Mouse (Mus musculus): ENCODE measurements at regions not wholly inside any gene's neighbourhood (a gene's known extent, or its start where the extent isn't known, plus 50 kb on each side); places are given as distances from the start of the nearest gene placed in this dataset.

DNA sequence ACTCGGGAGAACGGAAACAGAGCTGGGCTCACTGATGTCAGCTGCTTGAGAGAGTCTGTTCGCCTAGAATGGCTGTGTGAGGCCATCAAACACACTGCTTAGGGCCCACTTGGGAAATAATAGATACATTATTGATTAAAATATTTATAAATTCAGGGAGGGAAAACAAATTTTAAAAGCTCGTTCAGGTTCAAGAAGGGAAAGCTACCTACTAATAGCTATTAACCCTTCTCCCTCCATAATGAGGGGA lies 393.0 kb upstream of the Tenm3 start:
- no peak for DNase-seq (ENCODE audit: low read depth, low spot score)

DNA sequence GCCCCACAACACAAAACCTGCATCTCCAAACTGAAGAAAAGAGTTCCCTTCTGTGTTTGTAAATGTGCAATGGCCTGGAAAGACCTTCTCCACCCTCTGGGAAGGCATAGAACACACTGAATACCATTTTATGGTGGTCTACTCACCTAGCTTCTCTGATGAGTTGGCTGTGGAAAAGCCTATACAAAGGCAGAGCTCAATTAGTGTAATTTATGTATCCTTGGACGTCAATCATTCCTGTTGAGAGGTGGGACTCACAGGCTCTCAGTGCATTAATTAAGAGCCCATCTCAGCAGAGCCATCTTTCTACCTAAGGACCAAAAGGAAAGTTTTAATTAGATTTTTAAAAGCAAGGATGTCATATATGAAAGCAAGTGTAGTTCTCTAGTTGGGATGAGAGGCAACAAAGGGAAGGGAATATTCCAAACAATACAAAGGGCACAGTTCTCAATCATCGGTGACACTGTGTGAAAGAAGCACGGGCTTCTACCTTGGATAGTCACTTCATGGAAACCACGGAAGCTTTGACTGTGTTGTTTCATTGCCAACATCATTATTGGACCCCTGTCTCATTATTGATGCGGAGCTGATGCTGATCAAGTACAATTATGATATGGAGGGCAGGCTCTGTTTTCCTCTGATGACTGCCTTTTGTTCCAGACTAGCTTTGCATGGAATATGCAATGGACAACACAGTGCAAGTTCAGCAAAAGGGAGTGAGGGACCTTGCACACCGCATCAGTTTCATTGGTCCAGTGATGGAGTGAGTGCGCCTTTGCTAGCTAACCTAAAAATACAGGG lies 392.5 kb upstream of the Tenm3 start:
- DNase-seq (ENCODE audit: low read depth, low spot score), result no peak

DNA sequence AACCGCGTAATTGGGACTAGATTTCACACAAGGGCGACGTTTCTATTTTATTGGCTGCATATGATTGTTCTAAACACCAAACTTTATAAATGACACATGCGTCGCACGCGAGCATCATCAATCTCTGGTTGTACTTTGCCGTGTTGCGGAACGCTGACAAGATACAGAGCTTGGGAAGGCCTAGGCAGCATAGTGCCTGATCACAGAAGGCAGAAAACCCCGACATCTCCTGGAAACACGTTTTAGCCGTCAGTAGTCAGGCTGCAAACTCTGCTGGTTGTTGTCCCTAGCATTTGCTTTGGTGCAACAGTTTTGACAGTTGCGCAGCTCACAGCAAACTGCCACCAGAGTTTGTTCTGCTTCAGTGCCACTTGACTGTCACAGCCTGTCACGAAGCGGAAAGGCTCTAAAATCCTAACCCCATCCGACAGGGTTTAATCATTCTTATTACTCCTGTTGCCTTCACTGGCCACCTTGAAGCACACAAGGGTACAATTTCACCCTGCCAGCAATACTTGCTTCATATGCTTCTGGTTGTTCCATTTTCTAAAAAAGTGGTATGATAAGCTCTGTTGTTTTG lies 380.2 kb upstream of the Tenm3 start:
- DNase-seq (ENCODE audit: low read depth, low spot score), result no peak

DNA sequence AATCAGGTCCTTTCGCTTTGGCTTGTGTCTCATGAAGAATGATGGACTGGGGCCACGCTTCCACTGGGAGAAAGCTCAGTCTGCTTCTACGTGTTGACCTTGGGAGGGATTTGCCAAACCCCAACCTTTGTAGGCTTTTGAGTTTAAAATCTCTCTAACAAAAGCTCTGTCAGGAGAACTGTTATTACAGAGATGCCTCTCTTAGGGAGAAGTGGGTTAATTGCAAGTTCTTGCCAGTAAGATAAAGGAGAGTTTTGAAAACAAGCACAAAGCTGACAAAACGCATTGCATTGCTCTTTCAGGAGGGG lies 351.5 kb upstream of the Tenm3 start:
- DNase-seq (ENCODE audit: low read depth, low spot score), result no peak

DNA sequence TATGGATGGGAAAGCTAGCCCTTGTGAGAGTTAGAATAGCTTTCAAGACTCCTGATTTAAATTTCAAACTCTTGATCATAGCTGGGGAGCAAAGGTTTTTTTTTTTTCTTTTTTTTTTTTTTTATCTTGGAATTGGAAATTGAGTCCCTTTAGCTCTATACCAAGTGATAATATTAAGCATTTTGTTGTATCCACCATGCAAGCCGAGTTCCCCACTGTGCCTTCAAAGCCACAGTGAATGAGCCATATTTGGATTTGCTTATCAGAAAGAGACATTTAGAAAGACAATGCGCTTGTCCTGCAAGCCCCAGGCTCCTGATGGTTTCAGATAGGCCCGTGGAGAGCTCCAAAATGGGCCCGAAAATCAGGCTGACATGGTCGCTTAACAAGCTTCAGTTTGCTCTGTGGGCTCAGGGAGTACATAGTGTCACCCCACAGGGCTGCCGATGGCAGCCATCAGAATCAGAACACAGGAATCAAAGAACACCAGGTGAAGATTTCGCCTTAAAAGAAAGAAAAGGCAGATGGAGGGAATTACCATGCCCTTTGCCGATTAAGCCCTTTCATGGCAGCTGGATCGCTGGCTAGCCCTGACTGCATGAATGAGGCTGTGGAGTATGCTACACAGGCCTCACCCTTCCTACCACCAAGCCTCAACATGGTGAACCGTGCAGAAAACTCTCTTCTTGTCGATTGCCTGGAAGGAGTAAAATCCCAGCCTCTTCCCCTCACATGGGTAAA lies 351.0 kb upstream of the Tenm3 start:
- DNase-seq (ENCODE audit: low read depth, low spot score), result no peak

DNA sequence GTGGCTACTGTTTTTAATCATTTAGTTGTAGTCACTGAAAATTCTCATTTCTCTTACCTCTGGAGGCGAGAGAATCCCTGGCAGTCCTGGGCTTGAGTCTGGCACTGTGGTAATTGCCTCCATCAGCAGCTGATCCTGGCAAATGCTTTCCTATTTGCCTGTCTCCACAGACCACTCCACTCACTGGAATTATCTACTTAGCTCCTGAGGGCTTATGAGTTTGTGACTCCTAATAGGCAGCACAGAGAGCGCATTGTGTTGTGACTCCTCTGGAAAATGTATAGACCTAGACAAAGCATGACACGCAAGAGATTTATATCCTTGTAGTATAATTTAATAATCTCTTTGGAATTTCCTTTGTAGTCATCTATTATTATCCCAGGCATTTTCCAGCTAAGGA lies 343.1 kb upstream of the Tenm3 start:
- no peak for DNase-seq (ENCODE audit: low read depth, low spot score)

DNA sequence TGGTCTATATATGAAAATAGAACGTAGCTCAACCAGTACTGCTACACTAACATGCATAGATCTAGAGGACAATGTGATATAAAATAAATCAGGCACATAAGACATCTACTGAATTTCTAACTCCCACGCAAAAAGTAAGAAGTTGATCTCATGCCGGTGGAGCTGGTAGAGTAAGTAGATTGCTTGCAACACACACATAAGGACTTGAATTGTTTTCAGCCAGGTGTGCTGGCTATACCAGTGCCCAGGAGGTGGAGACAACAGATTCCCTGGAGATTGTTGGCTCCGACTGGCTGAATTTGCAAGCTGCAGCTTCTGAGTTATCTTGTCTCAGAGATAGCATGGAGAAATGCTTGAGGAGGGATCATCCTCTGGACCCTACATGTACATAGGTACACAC lies 331.6 kb upstream of the Tenm3 start:
- DNase-seq (ENCODE audit: low read depth, low spot score), result no peak

DNA sequence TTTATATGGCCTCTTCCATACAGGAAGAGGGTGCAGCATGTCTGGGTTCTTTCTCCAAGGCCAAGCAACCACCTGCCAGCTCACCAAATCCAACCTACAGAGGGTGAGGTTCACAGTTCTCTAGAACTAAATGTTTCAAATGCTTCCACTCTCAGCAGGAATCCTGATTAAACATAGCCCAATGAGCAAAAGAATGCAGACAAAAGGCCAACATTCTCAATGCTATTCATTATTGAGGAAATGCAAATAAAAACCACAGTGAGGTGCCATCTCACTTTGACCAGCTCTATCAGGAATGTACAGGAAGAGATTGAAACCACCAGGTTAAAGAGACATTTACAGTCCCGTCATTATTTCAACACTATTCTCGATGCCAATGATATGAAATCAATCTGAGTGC lies 331.2 kb upstream of the Tenm3 start:
- no peak for DNase-seq (ENCODE audit: low read depth, low spot score)

DNA sequence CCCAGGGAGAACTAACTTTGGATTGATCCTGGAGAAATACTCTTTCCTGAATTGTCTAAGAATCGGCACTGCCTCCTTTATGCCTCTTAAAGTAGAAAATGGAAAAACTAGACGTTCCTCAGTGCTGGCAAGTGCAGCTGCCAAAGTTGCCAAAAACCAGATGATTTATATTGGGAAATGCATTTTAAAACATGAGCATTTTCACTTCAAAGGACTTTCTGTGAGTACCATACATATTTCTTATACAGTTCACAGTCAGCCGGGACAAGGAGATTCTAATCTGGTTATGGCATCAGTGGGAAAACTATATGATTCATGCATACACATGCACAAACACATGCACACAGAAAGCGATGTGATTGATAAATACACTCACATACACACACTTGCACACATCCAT lies 315.6 kb upstream of the Tenm3 start:
- no peak for DNase-seq (ENCODE audit: low read depth, low spot score)

DNA sequence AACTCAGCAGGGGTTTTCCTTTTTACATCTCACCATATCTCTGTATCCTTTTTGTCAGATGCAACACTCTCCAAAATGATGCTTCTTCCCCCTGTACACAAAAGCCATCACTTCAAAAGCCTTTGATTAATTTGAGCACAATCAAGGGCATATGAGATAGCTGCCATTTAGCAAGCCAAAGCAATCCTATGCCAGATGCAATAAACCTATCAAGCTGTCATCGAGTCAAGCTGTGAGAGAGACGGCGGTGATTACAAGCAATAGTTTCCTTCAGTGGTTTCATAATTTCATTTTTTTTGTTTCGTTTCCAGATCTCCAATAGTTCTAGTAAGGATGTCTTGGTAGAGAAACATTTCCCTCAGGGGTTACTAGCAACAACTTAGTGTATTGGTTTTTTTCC lies 314.4 kb upstream of the Tenm3 start:
- no peak for DNase-seq (ENCODE audit: low read depth, low spot score)

DNA sequence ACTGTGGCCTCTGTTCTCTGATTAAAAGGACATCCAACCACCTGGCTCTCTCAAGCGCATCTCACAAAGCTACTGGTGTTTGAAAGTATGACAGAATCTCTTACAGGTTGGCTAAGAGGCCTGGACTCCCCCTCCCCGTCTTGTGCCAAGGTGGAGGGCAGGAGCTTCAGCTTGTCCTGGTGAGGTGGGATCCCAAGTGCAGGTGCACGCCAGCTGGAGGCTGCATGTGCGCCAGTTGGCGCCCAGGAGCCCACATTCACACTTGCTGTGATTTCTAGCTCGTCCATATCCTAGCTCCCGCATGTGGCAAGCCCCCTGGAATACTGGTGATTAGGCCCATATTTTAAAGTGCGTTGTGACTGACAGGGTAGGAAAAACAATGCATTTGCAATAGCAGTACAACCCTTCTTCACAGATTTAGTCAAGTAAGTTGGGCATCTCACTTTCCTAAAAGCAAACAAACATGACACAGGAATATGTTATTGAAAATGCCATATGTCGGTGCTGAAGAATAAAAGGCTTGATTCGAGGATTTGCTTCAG lies 292.8 kb upstream of the Tenm3 start:
- DNase-seq (ENCODE audit: low read depth, low spot score), result no peak

DNA sequence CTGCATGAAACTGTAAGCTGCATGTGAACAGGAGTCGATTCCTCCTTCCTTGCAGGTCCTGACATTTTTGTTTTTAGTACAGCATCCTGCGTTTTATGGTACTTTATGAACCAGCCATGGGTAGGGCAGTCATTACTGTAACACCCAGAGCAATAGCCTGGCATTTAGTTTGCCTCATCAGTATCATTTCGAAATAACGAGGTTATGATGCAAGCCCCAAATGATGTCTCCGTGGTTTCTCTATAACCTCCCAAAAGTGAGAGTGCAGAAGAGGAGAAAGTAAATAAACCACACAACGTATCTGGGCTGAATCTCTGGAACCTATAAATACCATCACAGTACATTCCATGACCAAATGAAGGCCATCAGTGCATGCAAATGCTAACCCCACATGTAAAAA lies 265.3 kb upstream of the Tenm3 start:
- no peak for DNase-seq (ENCODE audit: low read depth, low spot score)

DNA sequence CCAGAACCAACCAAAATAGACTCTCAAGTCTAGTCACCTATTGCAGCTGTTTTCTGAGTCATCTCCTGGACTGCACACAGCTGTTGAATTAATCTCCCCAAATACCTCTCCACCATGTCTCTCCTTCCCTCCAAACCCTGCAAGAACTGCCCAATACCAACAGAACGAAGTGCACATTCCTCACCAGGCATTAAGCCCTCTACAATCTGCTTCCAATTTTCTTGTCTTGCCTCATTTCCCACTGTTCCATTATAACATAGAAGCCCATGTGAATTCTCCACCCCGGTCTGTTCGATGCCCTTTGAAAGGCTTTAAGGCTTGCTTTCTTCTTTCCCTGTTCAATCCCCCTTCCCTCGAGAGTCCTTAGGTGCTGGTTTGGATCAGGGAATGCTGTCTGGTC lies 264.9 kb upstream of the Tenm3 start:
- peak; percentile 34 for DNase-seq (ENCODE audit: low read depth, low spot score)

DNA sequence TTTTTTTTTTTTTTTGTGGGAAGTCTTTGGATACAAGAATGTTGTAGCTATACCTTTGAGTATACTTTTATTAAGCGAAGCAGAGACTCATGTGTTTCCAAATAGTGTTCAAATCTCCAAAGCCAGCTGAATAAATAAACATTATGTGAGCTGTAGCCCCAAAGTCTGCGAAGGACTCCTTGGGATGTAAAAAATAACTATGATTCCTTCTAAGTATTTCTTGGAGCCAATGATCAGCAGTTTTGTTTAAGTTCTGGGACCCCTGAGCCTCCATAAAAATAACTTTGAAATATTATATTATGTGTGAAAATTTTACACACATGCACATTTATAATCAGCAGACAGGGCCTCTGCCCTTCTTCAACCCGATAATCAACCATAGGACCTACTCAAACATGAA lies 262.8 kb upstream of the Tenm3 start:
- DNase-seq (ENCODE audit: low read depth, low spot score), result no peak

DNA sequence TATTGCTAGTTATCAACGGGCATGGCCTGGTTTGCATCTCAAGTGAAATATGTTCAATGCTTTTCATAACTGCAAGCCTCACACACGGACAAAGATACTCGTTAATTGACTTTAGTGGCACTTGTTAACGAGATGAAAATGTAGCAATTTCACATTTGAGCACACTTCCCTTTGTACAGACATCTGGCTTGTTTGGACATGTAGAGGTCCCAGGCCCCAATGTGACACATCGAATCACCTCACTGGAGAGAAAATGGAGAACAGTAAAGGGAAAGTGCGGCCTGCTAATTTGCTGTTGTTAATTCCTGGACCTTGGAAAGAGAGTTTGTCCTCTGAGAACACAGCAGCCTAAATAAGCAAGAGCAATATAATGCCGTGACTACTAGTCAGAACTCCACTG lies 257.4 kb upstream of the Tenm3 start:
- no peak for DNase-seq (ENCODE audit: low read depth, low spot score)

DNA sequence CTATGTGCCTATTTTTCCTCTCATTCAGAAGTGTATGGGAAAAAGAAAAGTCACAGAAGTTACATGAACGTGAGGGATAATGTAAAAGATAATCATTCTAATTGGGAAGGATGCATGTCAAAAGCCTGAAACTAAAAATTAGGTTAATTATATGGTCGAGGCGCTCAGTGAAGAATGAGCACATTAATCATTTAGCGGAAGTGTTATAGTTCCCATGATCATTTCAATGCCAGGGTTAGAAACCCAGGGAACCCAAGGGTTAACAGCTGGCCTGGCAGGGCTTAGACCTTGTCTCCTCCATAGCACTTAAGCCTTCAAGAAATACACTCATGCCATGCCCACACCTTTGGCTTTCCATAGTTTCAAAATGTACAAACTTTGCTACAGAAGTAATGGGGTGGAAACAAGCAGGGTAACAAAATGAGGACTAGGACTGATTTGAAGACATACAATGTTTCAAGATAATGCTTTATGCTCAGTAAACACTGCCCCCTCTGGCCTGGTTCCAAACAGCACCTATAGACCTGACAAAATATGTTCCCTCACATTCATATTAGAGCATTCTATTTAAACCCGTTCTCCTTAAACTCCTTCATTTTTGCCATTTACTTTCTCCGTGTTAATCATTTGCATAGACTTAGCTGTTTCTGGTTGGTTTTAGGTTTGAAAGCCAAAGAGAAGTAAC lies 240.6 kb upstream of the Tenm3 start:
- DNase-seq (ENCODE audit: low read depth, low spot score), result no peak

DNA sequence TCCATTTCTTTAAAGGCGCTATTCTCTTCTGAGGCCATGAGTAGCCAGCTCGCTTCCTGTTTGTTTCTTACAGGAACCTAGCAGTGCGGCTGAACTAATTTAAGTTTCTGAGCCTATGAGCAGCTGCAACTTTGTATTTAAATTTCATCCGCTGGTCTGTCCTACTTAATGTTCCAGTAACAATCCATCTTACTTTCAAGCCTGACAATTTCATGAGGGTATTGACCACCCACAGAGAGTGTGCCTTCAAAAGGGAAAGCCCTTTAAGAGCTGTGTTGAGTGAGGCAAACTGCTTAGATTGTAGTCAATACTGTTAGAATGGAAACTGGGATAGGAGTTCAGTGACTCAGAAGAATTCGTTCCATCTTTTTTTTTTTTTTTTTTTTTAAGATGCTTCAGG lies 225.7 kb upstream of the Tenm3 start:
- no peak for DNase-seq (ENCODE audit: low read depth, low spot score)

DNA sequence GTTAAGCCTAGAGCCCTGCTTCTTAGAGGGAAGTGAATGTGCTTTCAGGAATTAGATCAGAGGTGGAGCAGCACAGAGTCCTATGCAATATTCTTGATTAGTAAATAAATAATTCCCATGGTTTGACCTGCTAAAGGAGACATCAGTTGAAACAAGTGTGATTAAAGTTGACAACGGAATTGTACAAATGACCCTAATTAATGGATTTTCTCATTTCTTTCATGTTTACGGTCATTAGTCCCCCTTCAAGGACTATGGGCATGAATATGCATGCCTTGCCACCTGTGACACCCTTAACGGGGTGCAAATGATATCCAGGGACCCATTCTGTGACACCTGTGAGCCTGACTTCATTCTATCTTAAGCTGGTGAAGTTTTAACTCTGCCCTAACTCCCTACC lies 219.5 kb upstream of the Tenm3 start:
- no peak for DNase-seq (ENCODE audit: low read depth, low spot score)

DNA sequence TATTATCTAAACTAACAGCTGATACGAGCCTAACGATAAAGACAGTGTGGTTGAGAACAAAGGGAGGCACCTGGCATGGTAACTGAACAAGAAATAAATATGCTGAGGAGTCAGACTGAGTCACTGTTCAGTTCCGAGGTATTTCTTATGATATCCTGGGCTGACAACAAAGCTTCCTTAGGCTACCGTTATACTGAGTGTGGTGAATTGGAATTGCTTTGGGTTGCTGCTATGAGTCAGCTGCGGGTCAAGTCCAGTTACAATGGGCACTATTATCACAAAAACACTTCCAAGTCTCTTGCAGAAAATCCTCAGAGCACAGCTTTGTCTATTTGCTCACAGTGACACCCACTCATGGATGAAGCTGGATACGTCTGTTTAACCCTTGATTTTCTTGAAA lies 199.5 kb upstream of the Tenm3 start:
- DNase-seq (ENCODE audit: low read depth, low spot score), result no peak

DNA sequence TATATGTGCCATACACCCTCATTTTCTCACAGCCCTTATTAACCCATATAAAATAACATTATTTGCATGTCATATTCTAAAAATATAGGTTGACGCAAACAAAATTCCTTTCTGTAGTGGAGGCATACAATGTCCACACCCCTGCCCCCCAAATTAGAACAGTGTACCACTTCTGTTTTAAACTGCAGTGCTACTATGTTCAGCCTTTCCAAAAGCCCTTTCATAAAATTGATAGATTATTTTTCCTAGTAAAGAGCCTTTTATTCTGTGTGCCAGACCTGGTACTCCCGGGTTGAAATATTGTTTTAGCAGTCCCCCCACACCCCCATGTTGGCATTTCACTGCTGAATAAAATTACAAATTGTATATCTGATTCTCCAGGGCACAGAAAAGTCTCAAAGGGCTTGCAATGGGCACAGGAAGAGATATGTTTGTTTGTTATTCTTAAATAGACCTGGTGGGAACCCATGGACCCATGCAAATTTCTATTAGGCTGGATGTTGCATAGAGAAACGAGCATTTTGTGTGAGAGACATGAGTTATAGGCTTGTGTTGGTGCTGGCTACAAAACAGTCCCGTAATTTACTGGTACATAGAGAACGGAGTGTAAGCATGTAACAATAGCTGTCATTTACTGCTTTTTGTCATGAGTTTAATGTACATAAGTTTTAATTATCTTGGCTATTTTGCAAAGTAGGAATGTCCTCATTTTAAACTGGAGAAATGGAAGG lies 192.4 kb upstream of the Tenm3 start:
- DNase-seq (ENCODE audit: low read depth, low spot score), result no peak

DNA sequence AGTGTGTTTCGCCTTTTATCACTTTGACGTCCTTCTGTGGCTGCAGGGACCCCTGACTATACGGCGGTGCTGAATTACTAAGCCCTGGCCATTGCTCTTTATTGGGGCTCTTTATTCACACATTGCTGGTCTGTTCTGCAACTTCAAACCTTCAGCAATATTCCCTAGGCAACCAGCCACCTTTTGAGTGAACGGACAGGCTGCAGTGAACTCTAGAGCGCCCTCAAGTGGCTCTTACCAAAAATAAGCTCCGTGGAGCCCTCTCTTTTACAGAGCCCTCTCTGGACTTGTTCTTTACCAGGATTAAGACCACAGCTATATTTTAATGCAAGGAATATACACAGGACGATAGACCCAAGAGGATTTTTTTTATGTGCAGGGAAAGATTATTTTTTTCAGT lies 191.8 kb upstream of the Tenm3 start:
- peak; percentile 40 for DNase-seq (ENCODE audit: low read depth, low spot score)

DNA sequence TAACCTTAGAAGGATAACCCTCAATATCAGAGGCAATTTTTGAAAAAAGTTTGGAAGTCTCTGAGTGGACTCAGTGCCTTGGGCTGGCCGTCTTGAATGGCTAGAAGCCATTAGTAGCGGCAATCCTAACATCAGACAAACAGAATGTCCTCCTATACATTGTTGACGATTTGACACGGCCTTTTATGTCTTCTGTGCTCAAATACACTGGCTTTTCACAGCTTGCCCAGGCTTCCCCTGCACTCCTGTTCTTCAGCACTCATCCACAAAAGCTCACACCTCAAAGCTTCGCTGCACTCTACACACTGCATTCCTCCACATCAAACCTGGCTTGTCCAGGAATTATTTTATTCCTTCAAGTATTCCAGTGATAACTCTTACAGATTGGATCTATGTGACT lies 186.5 kb upstream of the Tenm3 start:
- DNase-seq (ENCODE audit: low read depth, low spot score), result no peak
